Mouse (Mus musculus): ENCODE measurements around the gene Ube2s.

GRCm38 (mm10) chr7:4844245-4844916 is 32.0 kb upstream of the Ube2s start, which contains the start of gene Shisa7:
- no peak for TF ChIP-seq CTCF (conservative IDR thresholded peaks at IDR 0.05; ENCODE audit: low read length)
- TF ChIP-seq NANOG (IDR thresholded peaks at IDR 0.05; ENCODE audit: borderline replicate concordance, low read length), result no peak
- TF ChIP-seq POU5F1 (IDR thresholded peaks at IDR 0.05; ENCODE audit: borderline replicate concordance, low read length), result no peak

All from E14TG2a.4 (cell line).